Mouse (Mus musculus): ENCODE data around the gene Adgrl3. TPM values are rescaled to one million over a fixed set of nuclear protein-coding genes. Genes with fewer than 3 reads are reported as not detected.
A peak's percentile ranks its signal among the peaks of the same experiment; 100 is the strongest.

The Adgrl3 gene
- total RNA-seq, 2 experiments from 2014 or later, result 161 to 176 TPM

DNA sequence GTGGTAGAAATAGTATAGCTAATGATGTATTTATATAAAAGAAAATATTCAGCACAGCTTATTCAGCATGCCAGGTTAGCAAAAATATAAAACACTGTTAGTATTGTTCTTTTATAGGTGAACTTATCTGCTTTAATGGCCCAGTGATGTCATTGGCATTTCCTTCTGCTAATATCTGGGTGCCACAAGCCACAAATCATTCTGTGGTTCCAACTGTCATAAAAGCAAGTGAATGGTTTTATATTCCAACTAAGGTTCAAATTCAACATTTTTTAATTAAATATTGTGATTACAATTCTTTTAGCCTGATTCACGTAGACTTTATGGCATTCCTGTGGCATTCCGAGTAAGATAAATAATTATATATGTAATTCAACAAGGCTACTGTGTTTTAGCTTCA is 205.5 kb downstream of the Adgrl3 start:
- no peak for DNase-seq (ENCODE audit: low spot score in 2 of 2)

DNA sequence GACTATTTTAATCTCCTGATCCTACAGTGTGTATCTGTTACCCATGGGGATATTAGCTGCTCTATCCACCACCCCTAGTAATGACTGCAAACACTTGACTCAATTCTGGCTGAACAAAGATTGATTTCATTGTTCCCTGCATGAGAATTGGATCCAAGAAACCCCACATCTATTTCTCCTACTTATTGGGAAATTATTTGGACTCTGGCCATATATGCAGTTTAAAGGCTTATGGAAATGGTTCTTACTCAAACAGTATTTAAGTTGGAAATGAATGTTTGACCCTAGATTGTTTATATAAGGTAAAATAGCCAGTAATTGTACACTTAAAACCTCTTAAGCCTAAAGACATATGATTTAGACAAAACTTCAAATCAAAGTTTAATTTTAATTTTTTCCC is 207.3 kb downstream of the Adgrl3 start:
- no peak for DNase-seq (ENCODE audit: low spot score in 2 of 2)

GRCm38 (mm10) chr5:81248724-81249123 is 228.8 kb downstream of the Adgrl3 start:
- DNase-seq (ENCODE audit: low spot score in 2 of 2), result no peak

- peak in 1 of 2 experiments; percentile 6 for DNase-seq (ENCODE audit: low spot score in 2 of 2)
These were observed 236.2 kb downstream of the Adgrl3 start for GRCm38 (mm10) chr5:81256091-81256490.

GRCm38 (mm10) chr5:81269689-81270088 is 249.8 kb downstream of the Adgrl3 start:
- peak in 1 of 2 experiments; percentile 10 for DNase-seq (ENCODE audit: low spot score in 2 of 2)

- no peak for DNase-seq (ENCODE audit: low spot score in 2 of 2)
These were observed 255.6 kb downstream of the Adgrl3 start for GRCm38 (mm10) chr5:81275346-81276047.

DNA sequence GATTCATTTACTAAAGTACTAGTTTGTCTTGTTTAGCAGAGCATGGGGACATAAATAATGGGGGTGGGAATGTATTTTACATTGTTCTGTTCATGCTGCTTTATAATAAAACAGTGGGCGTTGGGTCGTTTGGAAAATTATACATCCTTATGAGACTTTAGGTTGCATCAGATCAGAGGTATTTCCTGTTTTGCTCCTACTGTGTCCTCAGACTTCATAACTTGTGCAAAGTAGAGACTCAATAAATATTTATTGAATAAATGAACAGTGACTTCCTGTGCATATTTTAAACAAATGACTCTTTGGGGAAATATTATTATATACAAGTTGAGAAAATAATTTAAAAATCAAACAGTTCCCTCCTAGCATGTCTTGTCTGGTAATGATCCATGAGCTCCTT is 259.3 kb downstream of the Adgrl3 start:
- no peak for DNase-seq (ENCODE audit: low spot score in 2 of 2)

- no peak for DNase-seq (ENCODE audit: low spot score in 2 of 2)
These were observed 265.7 kb downstream of the Adgrl3 start for GRCm38 (mm10) chr5:81285643-81286042.

GRCm38 (mm10) chr5:81301874-81302273 is 281.9 kb downstream of the Adgrl3 start:
- no peak for DNase-seq (ENCODE audit: low spot score in 2 of 2)

GRCm38 (mm10) chr5:81317406-81318112 is 297.6 kb downstream of the Adgrl3 start:
- no peak for DNase-seq (ENCODE audit: low spot score in 2 of 2)

- no peak for DNase-seq (ENCODE audit: low spot score in 2 of 2)
These were observed 301.5 kb downstream of the Adgrl3 start for GRCm38 (mm10) chr5:81321276-81321934.

- peak; percentile 37 to 79 for DNase-seq (ENCODE audit: low spot score in 2 of 2)
These were observed 302.1 kb downstream of the Adgrl3 start for GRCm38 (mm10) chr5:81322064-81322463.

- no peak for DNase-seq (ENCODE audit: low spot score in 2 of 2)
These were observed 307.0 kb downstream of the Adgrl3 start for GRCm38 (mm10) chr5:81326916-81327315.

GRCm38 (mm10) chr5:81327392-81327791 is 307.5 kb downstream of the Adgrl3 start:
- DNase-seq (ENCODE audit: low spot score in 2 of 2), result no peak

GRCm38 (mm10) chr5:81329571-81329971 is 309.6 kb downstream of the Adgrl3 start:
- no peak for DNase-seq (ENCODE audit: low spot score in 2 of 2)

- DNase-seq (ENCODE audit: low spot score in 2 of 2), result no peak
These were observed 324.4 kb downstream of the Adgrl3 start for GRCm38 (mm10) chr5:81344330-81344729.

GRCm38 (mm10) chr5:81345096-81345435 is 325.1 kb downstream of the Adgrl3 start:
- no peak for DNase-seq (ENCODE audit: low spot score in 2 of 2)

DNA sequence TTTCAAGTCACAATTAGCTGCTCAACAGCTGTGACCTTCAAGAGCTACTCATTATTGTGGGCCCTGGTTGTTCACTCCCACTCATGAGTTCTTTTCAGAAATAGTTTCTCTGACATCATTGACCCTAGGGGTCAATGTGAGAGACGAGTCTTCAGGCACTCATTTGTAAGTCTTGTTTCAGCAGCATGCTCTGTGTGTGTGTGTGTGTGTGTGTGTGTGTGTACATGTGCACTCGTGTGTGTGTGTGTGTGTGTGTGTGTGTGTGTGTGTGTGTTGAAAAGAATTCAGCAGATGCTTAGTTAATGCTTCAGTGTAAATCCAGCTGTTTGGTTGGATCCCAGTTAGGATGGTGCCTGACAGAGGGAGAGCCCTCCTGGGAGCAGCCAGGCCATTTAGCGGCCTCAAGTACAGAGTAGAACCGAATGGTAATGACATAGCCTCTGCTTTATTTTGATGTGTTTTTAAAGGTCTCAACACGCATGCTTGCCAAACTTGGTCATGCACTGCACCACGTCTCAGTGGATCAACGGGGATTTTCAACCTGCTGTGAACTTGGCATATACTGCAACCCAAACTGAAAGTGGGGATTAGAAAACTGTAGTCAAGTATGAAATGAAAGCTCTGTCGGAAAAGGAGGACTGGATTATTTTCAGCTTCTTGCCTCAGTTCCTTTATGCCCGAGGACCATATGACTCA is 325.6 kb downstream of the Adgrl3 start:
- no peak for DNase-seq (ENCODE audit: low spot score in 2 of 2)

- no peak for DNase-seq (ENCODE audit: low spot score in 2 of 2)
These were observed 327.6 kb downstream of the Adgrl3 start for GRCm38 (mm10) chr5:81347571-81347970.

DNA sequence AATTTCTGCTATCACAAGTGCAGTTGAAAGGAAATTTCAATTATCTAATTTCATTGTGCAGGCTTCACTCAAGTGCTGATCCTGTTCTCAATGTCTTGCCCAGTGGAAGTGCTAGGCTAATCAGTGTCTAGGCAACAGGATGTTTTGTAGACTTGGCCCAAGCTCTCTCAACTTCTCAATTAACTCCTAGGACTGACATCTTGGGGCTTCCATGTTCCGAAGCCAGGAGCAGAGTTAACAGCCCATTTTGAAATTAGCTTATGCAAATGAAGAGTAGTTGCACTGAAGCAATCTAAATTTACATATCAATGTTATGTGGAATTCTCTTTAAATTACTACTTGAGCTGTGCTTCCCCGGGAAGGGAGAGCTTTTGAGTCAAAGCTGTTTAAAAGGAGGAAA is 339.6 kb downstream of the Adgrl3 start:
- DNase-seq (ENCODE audit: low spot score in 2 of 2), result peak in 1 of 2 experiments; percentile 34

- DNase-seq (ENCODE audit: low spot score in 2 of 2), result peak; percentile 9 to 52
These were observed 344.3 kb downstream of the Adgrl3 start for GRCm38 (mm10) chr5:81364198-81364643.

DNA sequence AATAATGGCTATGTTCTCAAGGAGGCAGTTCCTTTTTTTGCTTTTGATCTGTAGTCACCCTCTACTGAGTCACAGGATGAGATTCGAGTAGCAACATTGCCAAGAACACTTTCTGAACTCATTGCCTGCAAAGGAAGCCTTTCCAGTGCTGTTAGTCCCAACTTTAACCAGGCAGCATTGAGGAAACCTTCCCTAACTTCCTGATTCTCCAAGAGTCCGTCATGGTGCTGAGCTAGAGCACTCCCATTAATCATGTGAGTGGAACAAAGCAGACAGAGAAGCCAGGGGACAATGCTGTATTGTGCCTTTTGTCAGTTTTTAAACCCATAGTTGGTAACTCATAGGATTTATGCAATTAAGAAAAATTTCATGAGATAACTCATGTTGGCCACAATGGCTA is 345.3 kb downstream of the Adgrl3 start:
- DNase-seq (ENCODE audit: low spot score in 2 of 2), result no peak

All from layer of hippocampus, adult 18-20 months (tissue).